17 mouse cellular contexts compared by ENCODE assay signal in the genomic region with DNA sequence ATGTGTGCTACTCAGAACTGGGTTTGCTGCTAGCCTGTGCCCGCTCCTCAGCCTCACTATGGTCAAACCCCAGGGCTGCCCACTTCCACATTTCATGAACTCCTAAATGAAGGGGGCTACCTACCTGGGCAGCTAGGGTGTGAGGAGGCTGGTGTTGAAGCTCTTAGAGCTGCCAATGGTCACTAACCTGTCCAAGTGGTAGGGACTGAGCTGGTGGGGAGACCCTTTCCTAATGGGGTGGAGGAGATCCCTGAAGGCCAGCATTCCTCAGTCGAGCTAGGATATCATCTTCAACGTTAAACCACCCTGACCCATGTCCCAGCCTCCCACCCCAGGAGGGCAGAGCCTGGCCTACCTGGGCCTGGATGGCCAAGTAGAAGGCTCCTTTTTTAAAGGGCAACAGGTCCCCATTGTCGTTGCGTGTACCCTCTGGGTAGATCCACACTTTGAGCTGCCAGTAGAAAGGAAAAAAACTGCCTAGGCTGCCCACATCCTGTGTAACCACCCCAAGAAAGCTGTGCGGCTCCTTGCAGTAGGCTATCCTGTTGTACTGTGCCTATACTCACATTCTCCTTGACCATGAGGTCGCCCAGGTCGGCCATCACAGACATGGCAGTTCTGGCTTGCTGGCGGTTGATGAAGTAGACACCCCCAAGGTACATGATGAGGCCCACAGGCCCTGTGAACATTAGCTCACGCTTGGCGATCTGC. TPM values are rescaled to one million over a fixed set of nuclear protein-coding genes. Genes with fewer than 3 reads are reported as not detected.
DNase-seq lines count a peak whose midpoint lies in the region; ATAC-seq lines count a peak whose summit lies in the region.
"Had no signal": no experiment of that assay in that cellular context is flagged by ENCODE, and none has a peak within 500 bp of the region (broad histone marks: within the 10 kb centered on the region; RNA-seq: fewer than 3 reads in every experiment).

No protein-coding gene starts in this region.

- H3K9ac ChIP-seq in heart, embryonic 14.5 days (ENCODE audit: low read length) = no peak overlapping the region
- H3K9ac ChIP-seq in liver, embryonic 12.5 days = no peak overlapping the region
- H3K9ac ChIP-seq: liver, embryonic 14.5 days had no signal

- DNase-seq in heart, postnatal 14 days = no peak
- peak; percentile 38 for DNase-seq in thymus, postnatal 14 days
- no peak for DNase-seq in thymus, postnatal 36 days
- DNase-seq in layer of hippocampus, adult 9-10 months (ENCODE audit: low spot score) = no peak
- DNase-seq: cerebellum, adult 8-10 months; gastrocnemius, postnatal 14 days; layer of hippocampus, postnatal 36 days had no signal

- no peak overlapping the region for H3K4me2 ChIP-seq in heart, embryonic 14.5 days (ENCODE audit: low read length)
- no peak overlapping the region for H3K4me2 ChIP-seq in liver, embryonic 12.5 days
- H3K4me2 ChIP-seq: midbrain, embryonic 11.5 days had no signal

- peak; percentile 22; the same call in 1 of the 2 replicates for ATAC-seq in heart, embryonic 14.5 days (ENCODE audit: insufficient number of reproducible peaks, insufficient read depth, low FRiP score, low read depth)
- no peak for ATAC-seq in liver, embryonic 12.5 days
- ATAC-seq in cerebellum, adult (ENCODE audit: insufficient number of reproducible peaks, low FRiP score, low TSS enrichment) = no peak
- ATAC-seq: CD4-positive, CD25-positive, alpha-beta regulatory T cell, adult 4 months; hindbrain, postnatal 0 days; Patski had no signal

- 70% methylated on average over 11 of the region's 11 CpGs for WGBS in heart, embryonic 14.5 days
- 70% methylated on average over 11 of the region's 11 CpGs for WGBS in liver, embryonic 12.5 days (ENCODE audit: insufficient replicate concordance)

- peaks cover 38% of the 10 kb centered on the region for H3K36me3 ChIP-seq in heart, embryonic 14.5 days (ENCODE audit: control insufficient read depth, insufficient read depth, low read length)
- H3K36me3 ChIP-seq in liver, embryonic 12.5 days = peaks cover 39% of the 10 kb centered on the region

- intact Hi-C loops in heart, postnatal 14 days (cut with DNase I) = no loop called here

- H3K27ac ChIP-seq in heart, embryonic 14.5 days (replicated peaks in 1 of 2; ENCODE audit: control insufficient read depth in 1 of 2, insufficient read depth in 1 of 2, low read depth in 2 of 2, low read length in 2 of 2) = 0 out of 4 replicates have a peak overlapping the region, but pooled peaks of 1 of the 2 experiments have one; percentile 19
- peak overlapping the region; percentile 53 for H3K27ac ChIP-seq in liver, embryonic 12.5 days
- H3K27ac ChIP-seq: hindbrain, postnatal 0 days; liver, embryonic 14.5 days had no signal

- no peaks in the 10 kb centered on the region for H3K4me1 ChIP-seq in heart, embryonic 14.5 days (ENCODE audit: control insufficient read depth in 2 of 2, insufficient read depth in 2 of 2, low read length in 2 of 2)
- peaks cover 26% of the 10 kb centered on the region for H3K4me1 ChIP-seq in liver, embryonic 12.5 days

- H3K27me3 ChIP-seq in heart, embryonic 14.5 days (ENCODE audit: control insufficient read depth, insufficient read depth, low read length) = no peaks in the 10 kb centered on the region
- H3K27me3 ChIP-seq in liver, embryonic 12.5 days (replicated peaks) = no peaks in the 10 kb centered on the region
- H3K27me3 ChIP-seq: Patski had no signal

- H3K4me3 ChIP-seq in heart, embryonic 14.5 days (ENCODE audit: control insufficient read depth in 1 of 2, insufficient read depth in 1 of 2, low read depth in 1 of 2, low read length in 2 of 2) = no peak overlapping the region
- H3K4me3 ChIP-seq in liver, embryonic 12.5 days = no peak overlapping the region

- H3K9me3 ChIP-seq in heart, embryonic 14.5 days (ENCODE audit: control insufficient read depth, low read length) = no peaks in the 10 kb centered on the region
- H3K9me3 ChIP-seq in liver, embryonic 12.5 days (replicated peaks) = no peaks in the 10 kb centered on the region

RNA-seq across cellular contexts. Expression of gene Agpat2, which starts 8.3 kb away (rescaled TPM):
- 24.0 and 24.7 TPM in 2 replicates for polyA plus RNA-seq in heart, embryonic 14.5 days (2014; fragmentation: Nextera tagmentation; extraction: Ambion mirVana)
- total RNA-seq in heart, postnatal 14 days (2021) = 10 to 100 TPM; 47.8 to 51.8 TPM
- polyA plus RNA-seq in liver, embryonic 12.5 days (2016; fragmentation: Nextera tagmentation; extraction: Ambion mirVana) = 26.7 and 28.7 TPM in 2 replicates

RNA-seq across cellular contexts. Expression of gene Gm20532, which starts 9.4 kb away (rescaled TPM):
- polyA plus RNA-seq in heart, embryonic 14.5 days (2014; fragmentation: Nextera tagmentation; extraction: Ambion mirVana) = not detected in 2 replicates
- not detected for total RNA-seq in heart, postnatal 14 days (2021)
- not detected in 2 replicates for polyA plus RNA-seq in liver, embryonic 12.5 days (2016; fragmentation: Nextera tagmentation; extraction: Ambion mirVana)
- total RNA-seq: adrenal gland, postnatal 4 days; gastrocnemius, postnatal 14 days; hindbrain, postnatal 0 days; layer of hippocampus, postnatal 36 days had no signal
- polyA plus RNA-seq: CD4-positive, CD25-positive, alpha-beta regulatory T cell, adult 4 months; hindbrain, postnatal 0 days; liver, embryonic 14.5 days; midbrain, embryonic 11.5 days; neural tube, embryonic 14.5 days; Patski had no signal

RNA-seq across cellular contexts. Expression of gene Egfl7, which starts 16.1 kb away (rescaled TPM):
- polyA plus RNA-seq in heart, embryonic 14.5 days (2014; fragmentation: Nextera tagmentation; extraction: Ambion mirVana) = 161 and 177 TPM in 2 replicates
- total RNA-seq in heart, postnatal 14 days (2021) = 100 to 1,000 TPM; 224 to 237 TPM
- polyA plus RNA-seq in liver, embryonic 12.5 days (2016; fragmentation: Nextera tagmentation; extraction: Ambion mirVana) = 106 and 120 TPM in 2 replicates
- polyA plus RNA-seq: CD4-positive, CD25-positive, alpha-beta regulatory T cell, adult 4 months had no signal

RNA-seq across cellular contexts. Expression of gene Fam69b, which starts 32.4 kb away (rescaled TPM):
- polyA plus RNA-seq in heart, embryonic 14.5 days (2014; fragmentation: Nextera tagmentation; extraction: Ambion mirVana) = 13.3 and 15.2 TPM in 2 replicates
- total RNA-seq in heart, postnatal 14 days (2021) = 10 to 100 TPM; 15.4 to 17.0 TPM
- 4.6 and 5.5 TPM in 2 replicates for polyA plus RNA-seq in liver, embryonic 12.5 days (2016; fragmentation: Nextera tagmentation; extraction: Ambion mirVana)
